Mouse (Mus musculus) heart, postnatal 4 days (tissue): ENCODE results near the gene Vmn1r26. TPM values are rescaled to one million over a fixed set of nuclear protein-coding genes. Genes with fewer than 3 reads are reported as not detected.
"Not testable (repeated sequence)": the region's sequence is repeated elsewhere in the genome, so short reads cannot be mapped to it uniquely, and the experiment has no call there.

Experiments used
- DNase-seq: peaks from one replicate; pipeline ENCODE4 v3.0.0; 2021
- total RNA-seq, 2 experiments: library from RNA; stranded (reverse); gene quantifications; 2 replicates each; pipeline ENCODE4 v1.2.3; 2021

The Vmn1r26 gene
- not detected for total RNA-seq

GRCm38 (mm10) chr6:58015059-58015458 lies at the start of gene Vmn1r26:
Gene Vmn1r26, minus strand, starts transcription at chr6:58015159.
- DNase-seq: no peak

DNA sequence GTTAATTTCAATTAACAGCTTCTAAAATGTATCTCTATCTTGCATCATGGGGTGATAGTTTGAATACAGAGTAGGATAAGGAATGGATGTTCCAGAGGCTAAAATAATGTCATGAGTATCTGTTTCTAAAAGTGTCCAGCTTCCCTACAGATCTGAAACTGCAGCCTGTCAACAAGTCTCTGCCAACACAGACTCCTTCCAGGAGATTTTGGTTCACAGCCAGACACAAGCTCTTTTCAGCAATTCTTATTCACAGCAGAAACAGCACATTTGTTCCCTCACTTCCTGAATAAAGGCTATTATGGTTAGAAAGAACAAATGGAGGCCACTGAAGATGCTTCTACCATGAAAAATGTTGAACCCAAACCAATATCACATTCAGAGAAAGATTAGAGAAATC lies 29.1 kb upstream of the Vmn1r26 start:
- no peak for DNase-seq

DNA sequence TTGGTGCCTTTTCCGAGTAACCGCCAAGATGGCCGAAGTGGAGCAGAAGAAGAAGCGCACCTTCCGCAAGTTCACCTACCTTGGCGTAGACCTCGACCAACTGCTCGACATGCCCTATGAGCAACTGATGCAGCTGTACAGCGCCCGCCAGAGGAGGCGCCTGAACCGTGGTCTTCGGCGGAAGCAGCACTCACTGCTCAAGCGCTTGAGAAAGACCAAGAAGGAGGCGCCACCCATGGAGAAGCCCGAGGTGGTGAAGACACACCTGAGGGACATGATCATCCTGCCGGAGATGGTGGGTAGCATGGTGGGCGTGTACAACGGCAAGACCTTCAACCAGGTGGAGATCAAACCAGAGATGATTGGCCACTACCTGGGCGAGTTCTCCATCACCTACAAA lies 2.5 kb upstream of the Vmn1r26 start:
- DNase-seq: not testable (repeated sequence)

GRCm38 (mm10) chr6:57980710-57981109 lies 34.2 kb downstream of the Vmn1r26 start, which contains the start of gene Vmn1r25:
Gene Vmn1r25, minus strand, starts transcription at chr6:57980810.
- DNase-seq: no peak

DNA sequence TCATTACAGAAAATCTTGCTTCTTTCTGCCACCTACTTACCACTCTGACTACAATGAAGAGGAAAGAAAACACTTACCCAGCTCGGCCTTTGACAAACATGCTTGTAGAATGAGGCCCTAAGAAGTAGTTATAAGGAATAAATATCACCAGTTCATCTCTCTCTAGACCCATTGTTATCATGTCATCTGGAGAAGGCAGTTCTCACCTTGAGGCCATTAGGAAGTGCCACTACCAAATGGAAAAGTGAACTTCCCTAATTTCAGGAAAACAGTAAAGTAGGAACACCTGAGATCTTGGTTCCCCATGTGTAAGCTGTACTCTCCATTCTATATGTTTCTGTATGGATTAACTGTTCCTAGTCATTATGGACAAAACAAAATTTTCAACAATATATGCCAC lies 53.6 kb downstream of the Vmn1r26 start, which contains the start of gene Vmn1r24:
TSS of gene Vmn1r24 (minus strand) at position 101 of the 400 bp plus-strand sequence.
- DNase-seq: not testable (repeated sequence)

Other genes with a start within 250 kb of the Vmn1r26 start
- gene Vopp1, start 190.0 kb downstream of the Vmn1r26 start, total RNA-seq: 10 to 100 TPM; 27.8 to 30.5 TPM
- gene Vmn1r21, start 164.8 kb downstream of the Vmn1r26 start, total RNA-seq: not detected
- gene Vmn1r22, start 107.1 kb downstream of the Vmn1r26 start, total RNA-seq: not detected
- gene Vmn1r23, start 88.3 kb downstream of the Vmn1r26 start, total RNA-seq: not detected
- not detected for gene Vmn1r24, start 53.7 kb downstream of the Vmn1r26 start, total RNA-seq
- gene Vmn1r25, start 34.3 kb downstream of the Vmn1r26 start, total RNA-seq: not detected
- gene Vmn1r27, start 203.7 kb upstream of the Vmn1r26 start, total RNA-seq: not detected
- gene Vmn1r28, start 246.9 kb upstream of the Vmn1r26 start, total RNA-seq: not detected